Mouse (Mus musculus): ENCODE data around the gene Wfdc3.
"Not testable (repeated sequence)": the region's sequence is repeated elsewhere in the genome, so short reads cannot be mapped to it uniquely, and the experiment has no call there.

The Wfdc3 gene

DNA sequence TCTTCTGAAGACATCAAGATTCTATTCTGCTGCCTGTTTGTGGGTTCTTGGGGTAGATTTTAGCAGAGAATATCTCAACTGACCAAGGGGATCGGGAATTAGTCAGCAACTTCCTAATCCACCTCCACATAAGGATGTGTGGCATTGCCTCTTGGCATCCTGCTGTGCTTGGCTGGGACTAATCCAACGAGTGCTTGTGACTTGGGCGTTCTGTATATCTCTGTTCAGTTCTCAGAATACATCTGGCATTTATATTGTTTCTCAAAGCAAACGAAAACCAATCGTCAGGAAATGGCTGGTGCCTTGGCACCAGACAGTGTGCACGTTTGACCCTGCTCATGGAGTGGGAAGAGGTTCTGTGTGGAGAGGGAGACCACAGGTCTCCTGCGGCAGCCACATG lies 5.9 kb downstream of the Wfdc3 start:
- DNase-seq (ENCODE audit: low read depth, low spot score) = peak; percentile 7

GRCm38 (mm10) chr2:164737377-164738090 lies 8.2 kb downstream of the Wfdc3 start:
- no peak for DNase-seq (ENCODE audit: low read depth, low spot score)

DNA sequence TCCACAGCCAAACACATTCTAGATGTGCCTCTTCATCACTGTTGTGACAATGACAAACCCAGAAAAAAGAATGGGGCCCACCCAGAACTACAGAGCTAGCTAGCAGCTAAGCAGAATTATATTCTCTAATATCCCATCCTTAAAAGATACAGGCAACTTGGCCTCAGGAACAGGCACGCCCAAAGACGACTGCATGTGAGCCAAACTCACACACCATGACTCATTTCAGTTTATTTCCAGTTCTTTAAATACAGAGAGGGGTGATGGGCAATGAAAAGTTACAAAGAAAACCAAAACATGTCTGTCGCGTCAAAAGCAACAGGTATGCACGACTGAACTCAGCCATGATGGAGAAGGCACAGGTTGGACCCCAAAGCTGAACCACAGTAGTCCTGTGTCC lies 10.3 kb downstream of the Wfdc3 start:
- no peak for DNase-seq (ENCODE audit: low read depth, low spot score)

DNA sequence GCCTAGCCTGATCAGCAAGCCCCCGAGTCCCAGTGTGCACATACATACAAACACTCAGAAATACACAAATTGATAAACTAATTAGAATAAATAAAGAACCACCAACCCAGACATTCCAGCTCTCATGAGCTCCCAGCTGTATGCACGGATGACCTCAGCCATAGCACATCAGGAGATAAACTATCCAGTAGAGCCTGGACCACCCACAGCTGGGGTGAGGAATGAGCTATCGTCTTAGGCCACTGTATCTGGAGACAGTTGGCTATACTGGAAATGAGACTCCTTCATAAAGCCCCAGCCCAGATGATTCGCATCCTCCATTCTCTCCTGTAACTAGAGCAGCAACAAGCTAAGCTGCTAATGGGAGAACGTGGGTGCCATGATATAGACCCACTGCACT lies 10.9 kb downstream of the Wfdc3 start:
- no peak for DNase-seq (ENCODE audit: low read depth, low spot score)

DNA sequence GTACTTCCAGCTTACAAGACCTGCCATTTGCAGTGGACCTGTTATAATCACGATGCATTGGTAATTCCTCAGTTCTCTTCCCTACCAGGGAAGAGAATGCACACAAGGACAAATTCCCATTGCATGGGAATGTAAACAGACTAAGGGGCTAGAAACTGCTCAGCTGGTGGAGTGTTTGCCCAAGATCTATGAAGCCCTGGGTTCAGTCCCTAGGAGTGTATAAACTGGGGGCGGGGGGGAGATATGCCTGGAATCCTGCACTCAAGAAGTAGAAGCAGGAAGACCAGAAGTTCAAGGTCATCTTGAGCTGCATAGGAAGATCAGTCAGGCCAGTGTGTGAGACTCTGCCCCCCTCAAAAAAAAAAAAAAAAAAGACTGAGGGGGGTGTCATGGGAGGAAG lies 12.5 kb downstream of the Wfdc3 start:
- no peak for DNase-seq (ENCODE audit: low read depth, low spot score)

DNA sequence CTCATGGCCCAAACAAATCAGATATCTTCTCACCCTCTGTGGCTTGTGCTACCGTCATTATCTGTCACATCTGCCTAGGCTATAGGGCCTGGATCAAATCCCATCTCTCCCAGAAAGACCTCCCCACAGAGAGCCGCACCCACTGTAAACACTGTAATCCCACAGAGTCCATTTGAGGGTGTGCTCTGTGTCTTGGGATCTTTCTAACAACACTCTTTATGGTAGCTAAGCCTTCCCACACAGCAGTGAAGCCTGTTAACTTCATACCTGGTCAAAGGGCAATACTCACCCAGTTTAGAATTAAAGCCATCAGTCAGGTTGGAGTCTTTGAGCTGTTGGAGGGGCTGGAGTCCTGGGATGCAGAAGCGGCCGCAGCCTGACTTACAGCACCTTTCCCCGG lies 14.0 kb downstream of the Wfdc3 start:
- no peak for DNase-seq (ENCODE audit: low read depth, low spot score)

- peak; percentile 62 for DNase-seq (ENCODE audit: low read depth, low spot score)
These were observed 19.7 kb downstream of the Wfdc3 start for GRCm38 (mm10) chr2:164725895-164726619.

GRCm38 (mm10) chr2:164723276-164723675 lies 22.5 kb downstream of the Wfdc3 start:
- no peak for DNase-seq (ENCODE audit: low read depth, low spot score)

GRCm38 (mm10) chr2:164716194-164716786 lies 29.4 kb downstream of the Wfdc3 start:
- DNase-seq (ENCODE audit: low read depth, low spot score) = not testable (repeated sequence)

- DNase-seq (ENCODE audit: low read depth, low spot score) = no peak
These were observed 30.7 kb downstream of the Wfdc3 start, which contains the start of gene Spint5 for GRCm38 (mm10) chr2:164715005-164715404. Spint5 (plus strand) TSS chr2:164715305.

- DNase-seq (ENCODE audit: low read depth, low spot score) = no peak
These were observed 39.7 kb downstream of the Wfdc3 start for GRCm38 (mm10) chr2:164705991-164706390.

GRCm38 (mm10) chr2:164705328-164705727 lies 40.4 kb downstream of the Wfdc3 start:
- no peak for DNase-seq (ENCODE audit: low read depth, low spot score)

- no peak for DNase-seq (ENCODE audit: low read depth, low spot score)
These were observed 41.5 kb downstream of the Wfdc3 start for GRCm38 (mm10) chr2:164704235-164704634.

- no peak for DNase-seq (ENCODE audit: low read depth, low spot score)
These were observed 44.0 kb downstream of the Wfdc3 start for GRCm38 (mm10) chr2:164701761-164702160.

DNA sequence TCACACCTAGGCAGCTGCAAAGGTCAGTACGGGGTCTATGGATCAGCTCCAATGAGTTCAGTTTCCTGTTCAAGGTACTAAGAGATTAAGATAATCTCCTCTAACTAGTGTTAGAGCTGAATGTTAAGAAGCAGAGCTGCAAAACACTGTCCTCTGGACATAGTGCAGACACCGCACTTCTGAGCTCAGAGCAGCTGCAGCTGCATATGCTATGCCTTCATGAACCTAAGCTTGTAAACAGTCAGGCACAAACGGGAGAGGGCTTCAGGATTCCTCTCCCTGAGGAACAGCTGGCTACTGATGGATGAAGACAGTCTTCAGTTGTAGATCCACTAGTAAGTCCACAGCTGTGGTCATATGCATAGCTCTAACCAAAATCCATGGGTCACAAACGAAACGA lies 44.8 kb downstream of the Wfdc3 start:
- DNase-seq (ENCODE audit: low read depth, low spot score) = no peak

DNA sequence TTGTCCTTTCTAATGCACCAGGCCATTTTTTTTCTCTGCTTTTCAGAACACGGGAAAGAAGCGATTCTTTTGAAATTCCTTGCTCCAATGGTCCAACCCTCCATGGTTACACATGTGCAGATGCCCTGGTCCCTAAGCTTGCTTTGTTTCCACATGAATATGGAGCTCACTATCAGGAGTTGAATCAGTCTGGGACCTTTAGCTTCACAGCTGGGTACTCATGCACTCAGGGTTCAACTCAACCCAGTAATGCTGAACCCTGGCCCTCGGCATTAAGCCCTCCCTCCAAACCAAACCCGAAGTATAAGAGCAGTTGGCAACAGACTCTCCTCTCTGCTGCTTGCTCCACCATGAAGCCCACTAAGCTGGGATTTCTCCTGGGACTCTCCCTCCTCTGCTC lies 47.5 kb downstream of the Wfdc3 start, which contains the start of gene Spint4:
TSS of gene Spint4 (plus strand) at position 301 of the 400 bp plus-strand sequence.
- no peak for DNase-seq (ENCODE audit: low read depth, low spot score)

GRCm38 (mm10) chr2:164684807-164685206 lies 60.9 kb downstream of the Wfdc3 start, which contains the start of gene Wfdc13:
Wfdc13 (plus strand) TSS chr2:164685107.
- DNase-seq (ENCODE audit: low read depth, low spot score) = no peak

Data from forelimb bud, embryonic 11.5 days (tissue).